ENCODE assay signal across 27 mouse cellular contexts in the genomic region with DNA sequence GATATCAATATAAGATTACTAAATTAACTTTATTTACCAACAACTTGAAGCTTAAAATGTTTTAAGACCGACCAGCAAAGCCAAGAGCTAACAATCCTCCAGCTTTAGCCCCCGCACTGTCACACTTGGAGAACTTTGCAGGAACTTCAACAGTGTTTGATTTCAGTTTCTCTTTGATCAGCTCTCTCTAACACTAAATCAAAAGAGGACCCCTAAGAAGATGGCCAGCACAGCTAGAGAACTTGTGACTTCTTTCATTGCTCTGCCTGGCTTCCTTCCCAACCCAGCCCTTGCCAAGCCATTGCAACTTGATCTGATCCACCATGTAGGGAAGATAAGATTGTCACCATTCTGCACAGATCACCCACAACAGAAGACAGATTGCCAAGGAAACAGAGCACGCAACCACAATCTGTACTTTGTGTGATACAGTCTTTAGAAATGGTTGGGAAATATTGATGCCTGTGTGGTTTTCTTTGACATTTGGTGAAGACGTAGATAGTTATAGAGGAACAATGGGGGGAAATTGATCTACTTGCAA. TPM values are rescaled to one million over a fixed set of nuclear protein-coding genes. Genes with fewer than 3 reads are reported as not detected.
A peak's percentile ranks its signal among the peaks of the same experiment; 100 is the strongest.
DNase-seq lines count a peak whose midpoint lies in the region; ATAC-seq and TF ChIP-seq lines count a peak whose summit lies in the region.
"Had no signal": no experiment of that assay in that cellular context is flagged by ENCODE, and none has a peak within 500 bp of the region (broad histone marks: within the 10 kb centered on the region; RNA-seq: fewer than 3 reads in every experiment).

No protein-coding gene starts in this region.

- no peak overlapping the region for H3K27ac ChIP-seq in kidney, embryonic 16.5 days (ENCODE audit: low read length)
- no peak overlapping the region for H3K27ac ChIP-seq in CH12.LX (ENCODE audit: insufficient read depth, low read depth)
- no peak overlapping the region for H3K27ac ChIP-seq in intestine, postnatal 0 days (ENCODE audit: low read depth, low read length)
- H3K27ac ChIP-seq: embryonic facial prominence, embryonic 10.5 days; heart, embryonic 10.5 days; hindbrain, embryonic 15.5 days; layer of hippocampus, adult 2 months; midbrain, embryonic 13.5 days; neural tube, embryonic 12.5 days; stomach, postnatal 0 days had no signal

- H3K9me3 ChIP-seq in kidney, embryonic 16.5 days (ENCODE audit: low read length), result no peaks in the 10 kb centered on the region
- no peaks in the 10 kb centered on the region for H3K9me3 ChIP-seq in CH12.LX (replicated peaks; ENCODE audit: low read length)
- no peaks in the 10 kb centered on the region for H3K9me3 ChIP-seq in intestine, postnatal 0 days (ENCODE audit: control insufficient read depth)
- H3K9me3 ChIP-seq: embryonic facial prominence, embryonic 10.5 days; heart, embryonic 10.5 days; hindbrain, embryonic 15.5 days; megakaryocyte, embryonic 14.5 days; midbrain, embryonic 13.5 days; neural tube, embryonic 12.5 days had no signal

- dilution Hi-C loops in CH12.LX (cut with MboI; ENCODE audit: extremely low pct_ligation_motif_present, extremely low pct_unique_long_range_greater_than_20kb, low sequenced_read_pairs), result no loop called here

- H3K79me2 ChIP-seq in CH12.LX (replicated peaks; ENCODE audit: control insufficient read depth, extremely low read depth, insufficient read depth, poor library complexity, severe bottlenecking), result no peaks in the 10 kb centered on the region

- no peak for TF ChIP-seq EP300 in CH12.LX (IDR thresholded peaks at IDR 0.05; ENCODE audit: low read length)

- 47% methylated on average over 4 of the region's 4 CpGs for WGBS in kidney, embryonic 16.5 days
- WGBS in intestine, postnatal 0 days, result 79% methylated on average over 4 of the region's 4 CpGs

- DNase-seq in kidney, postnatal 36 days, result no peak
- DNase-seq in CH12.LX (ENCODE audit: extremely low read depth) (no peak), liver (no peak)
- DNase-seq in embryo, embryonic 9.5 days (ENCODE audit: extremely low spot score), result no peak
- DNase-seq: adrenal gland, postnatal 14 days; cerebellum, adult 8-10 months; cerebellum, postnatal 36 days; forebrain, postnatal 0 days; kidney, postnatal 14 days; liver, postnatal 0 days; lung, postnatal 10 days; right cerebral cortex, postnatal 14 days; thymus, adult 2 months had no signal

- H3K4me2 ChIP-seq in kidney, embryonic 16.5 days (replicated peaks; ENCODE audit: low read depth, low read length), result no peak overlapping the region
- peak overlapping the region; percentile 32 for H3K4me2 ChIP-seq in CH12.LX (ENCODE audit: insufficient read depth, low read depth, poor library complexity, severe bottlenecking)
- H3K4me2 ChIP-seq in intestine, postnatal 0 days (replicated peaks; ENCODE audit: low read depth), result no peak overlapping the region
- H3K4me2 ChIP-seq: hindbrain, embryonic 15.5 days; liver, embryonic 11.5 days; midbrain, embryonic 13.5 days; neural tube, embryonic 12.5 days had no signal

- no peaks in the 10 kb centered on the region for H3K27me3 ChIP-seq in kidney, embryonic 16.5 days (ENCODE audit: insufficient read depth, low read length)
- peaks cover 3% of the 10 kb centered on the region for H3K27me3 ChIP-seq in CH12.LX (replicated peaks)
- no peaks in the 10 kb centered on the region for H3K27me3 ChIP-seq in intestine, postnatal 0 days (replicated peaks; ENCODE audit: control insufficient read depth, insufficient read depth, low read length)
- H3K27me3 ChIP-seq: hindbrain, embryonic 15.5 days; midbrain, embryonic 13.5 days; neural tube, embryonic 12.5 days; Patski had no signal

- no peak for TF ChIP-seq POLR2A in CH12.LX (IDR thresholded peaks at IDR 0.05; ENCODE audit: low read depth, low read length)

- TF ChIP-seq RAD21 in CH12.LX (IDR thresholded peaks at IDR 0.05; ENCODE audit: low read depth, low read length), result no peak

- H3K4me1 ChIP-seq in kidney, embryonic 16.5 days (ENCODE audit: insufficient read depth, low read length), result no peaks in the 10 kb centered on the region
- no peaks in the 10 kb centered on the region for H3K4me1 ChIP-seq in CH12.LX (ENCODE audit: control insufficient read depth in 1 of 2, insufficient read depth in 2 of 2)
- H3K4me1 ChIP-seq in intestine, postnatal 0 days (replicated peaks; ENCODE audit: control insufficient read depth, insufficient read depth, low read length), result no peaks in the 10 kb centered on the region
- H3K4me1 ChIP-seq: embryonic facial prominence, embryonic 10.5 days; hindbrain, embryonic 15.5 days; midbrain, embryonic 13.5 days; neural tube, embryonic 12.5 days had no signal

- ATAC-seq in kidney, embryonic 16.5 days (ENCODE audit: low FRiP score, low TSS enrichment), result peak; percentile 82
- ATAC-seq in common myeloid progenitor, adult 5-6 weeks (replicated peaks; ENCODE audit: low read depth, poor library complexity, severe bottlenecking), result peak; percentile 77
- no peak for ATAC-seq in intestine, postnatal 0 days
- ATAC-seq: CD4-positive, CD25-positive, alpha-beta regulatory T cell, adult 4 months; forebrain, postnatal 0 days; liver, postnatal 0 days; midbrain, embryonic 13.5 days; Patski had no signal

- in situ Hi-C loops in CH12.LX (cut with MboI; ENCODE audit: low pct_ligation_motif_present, low pct_unique_long_range_greater_than_20kb, low sequenced_read_pairs), result no loop called here

- no peak overlapping the region for H3K9ac ChIP-seq in kidney, embryonic 16.5 days (replicated peaks; ENCODE audit: low read length)
- H3K9ac ChIP-seq in CH12.LX (ENCODE audit: insufficient read depth, low read depth), result no peak overlapping the region
- no peak overlapping the region for H3K9ac ChIP-seq in intestine, postnatal 0 days (ENCODE audit: low read depth, low read length)
- H3K9ac ChIP-seq: forebrain, postnatal 0 days; hindbrain, embryonic 15.5 days; liver, postnatal 0 days; midbrain, embryonic 13.5 days; neural tube, embryonic 12.5 days had no signal

- no peak for TF ChIP-seq CTCF in CH12.LX (conservative IDR thresholded peaks at IDR 0.05 in 1 of 2, IDR thresholded peaks at IDR 0.05 in 1 of 2; ENCODE audit: low read depth in 2 of 2, low read length in 2 of 2)
- no peak for TF ChIP-seq CTCF in intestine, postnatal 0 days (IDR thresholded peaks at IDR 0.05; ENCODE audit: low read depth)

- H3K4me3 ChIP-seq in kidney, embryonic 16.5 days (ENCODE audit: low read length), result no peak overlapping the region
- H3K4me3 ChIP-seq in CH12.LX (replicated peaks in 1 of 3; ENCODE audit: low read depth in 2 of 3, low read length in 2 of 3, poor library complexity in 1 of 3), result no peak overlapping the region
- no peak overlapping the region for H3K4me3 ChIP-seq in intestine, postnatal 0 days (ENCODE audit: low read depth, low read length)
- H3K4me3 ChIP-seq: embryonic facial prominence, embryonic 10.5 days; heart, embryonic 10.5 days; hindbrain, embryonic 15.5 days; layer of hippocampus, adult 2 months; megakaryocyte, embryonic 14.5 days; midbrain, embryonic 13.5 days; neural tube, embryonic 12.5 days had no signal

- H3K36me3 ChIP-seq in kidney, embryonic 16.5 days (ENCODE audit: insufficient read depth, low read length), result no peaks in the 10 kb centered on the region
- H3K36me3 ChIP-seq in CH12.LX (replicated peaks in 1 of 2; ENCODE audit: control insufficient read depth in 1 of 2, insufficient read depth in 1 of 2, low read length in 1 of 2), result no peaks in the 10 kb centered on the region
- no peaks in the 10 kb centered on the region for H3K36me3 ChIP-seq in intestine, postnatal 0 days (ENCODE audit: control insufficient read depth, insufficient read depth)
- H3K36me3 ChIP-seq: embryonic facial prominence, embryonic 10.5 days; heart, embryonic 10.5 days; hindbrain, embryonic 15.5 days; midbrain, embryonic 13.5 days; neural tube, embryonic 12.5 days had no signal

TF ChIP-seq in CH12.LX, 34 proteins besides CTCF, POLR2A, EP300 and RAD21:
- no peak for TF ChIP-seq PAX5 (IDR thresholded peaks at IDR 0.05; ENCODE audit: low read length)
- no peak for TF ChIP-seq POLR2AphosphoS2 (IDR thresholded peaks at IDR 0.05; ENCODE audit: low read depth, low read length)
- no peak for TF ChIP-seq MYC (IDR thresholded peaks at IDR 0.05; ENCODE audit: low read depth, low read length)
- TF ChIP-seq MEF2A (IDR thresholded peaks at IDR 0.05; ENCODE audit: borderline replicate concordance, low read depth, low read length), result no peak
- TF ChIP-seq MXI1 (IDR thresholded peaks at IDR 0.05; ENCODE audit: low read depth, low read length), result no peak
- no peak for TF ChIP-seq IRF4 (IDR thresholded peaks at IDR 0.05; ENCODE audit: low read depth, low read length)
- no peak for TF ChIP-seq TCF12 (IDR thresholded peaks at IDR 0.05; ENCODE audit: low read depth, low read length)
- TF ChIP-seq GABPA (IDR thresholded peaks at IDR 0.05; ENCODE audit: insufficient replicate concordance, low read depth, low read length), result no peak
- TF ChIP-seq CHD2 (IDR thresholded peaks at IDR 0.05; ENCODE audit: low read length), result no peak
- no peak for TF ChIP-seq JUN (IDR thresholded peaks at IDR 0.05; ENCODE audit: insufficient read depth, low read depth, low read length)
- TF ChIP-seq UBTF (IDR thresholded peaks at IDR 0.05; ENCODE audit: low read depth, low read length), result no peak
- TF ChIP-seq E2F4 (IDR thresholded peaks at IDR 0.05; ENCODE audit: insufficient replicate concordance, low read depth, low read length), result no peak
- no peak for TF ChIP-seq SMC3 (IDR thresholded peaks at IDR 0.05; ENCODE audit: low read depth, low read length)
- no peak for TF ChIP-seq TBP (conservative IDR thresholded peaks at IDR 0.05; ENCODE audit: low read depth, low read length)
- TF ChIP-seq ZMIZ1 (IDR thresholded peaks at IDR 0.05; ENCODE audit: low read depth, low read length), result no peak
- TF ChIP-seq MAFK (IDR thresholded peaks at IDR 0.05; ENCODE audit: insufficient replicate concordance, low read length), result no peak
- TF ChIP-seq ZC3H11A (IDR thresholded peaks at IDR 0.05; ENCODE audit: low read depth, low read length), result no peak
- no peak for TF ChIP-seq BHLHE40 (IDR thresholded peaks at IDR 0.05; ENCODE audit: low read depth, low read length)
- no peak for TF ChIP-seq HCFC1 (IDR thresholded peaks at IDR 0.05; ENCODE audit: low read depth, low read length)

RNA-seq across cellular contexts. Expression of a gene that starts 17.9 kb away (rescaled TPM):
- polyA plus RNA-seq in kidney, embryonic 16.5 days (2015; fragmentation: Nextera tagmentation; extraction: Ambion mirVana), result 47.9 and 50.7 TPM in 2 replicates
- total RNA-seq in CH12.LX (2012; rRNA removed) (20.7 and 22.0 TPM in 2 replicates), CH12.LX (2014; rRNA removed) (22.8 and 23.2 TPM in 2 replicates)
- 22.8 and 24.6 TPM in 2 replicates for polyA plus RNA-seq in CH12.LX (2012; ENCODE audit: insufficient read length, low read depth)
- 17.2 and 18.5 TPM in 2 replicates for total RNA-seq in common myeloid progenitor, adult 5-6 weeks (2017)
- 24.5 and 27.5 TPM in 2 replicates for polyA plus RNA-seq in intestine, postnatal 0 days (2015; fragmentation: Nextera tagmentation; extraction: Ambion mirVana)
